Mouse (Mus musculus) liver, embryonic 11.5 days (tissue): ENCODE results near the gene Stat6. TPM values are rescaled to one million over a fixed set of nuclear protein-coding genes. Genes with fewer than 3 reads are reported as not detected.

Experiments used
- ATAC-seq: fragments of 200-750 bp; cut with Nextera tagmentation; replicated peaks from 2 replicates; pipeline ENCODE4 v1.8.0; 2017; ENCODE audit warnings: moderate number of reproducible peaks, mild to moderate bottlenecking, moderate TSS enrichment, moderate library complexity; ENCODE audit not compliant: low FRiP score
- DNase-seq: peaks from one replicate; pipeline ENCODE4 v3.0.0-alpha.2; 2017; ENCODE audit warnings: low spot score
- H3K27ac ChIP-seq: fragments of 300-500 bp; sonication (generic); 2 replicates; pipeline ENCODE4 v1.5.1; 2014; ENCODE audit warnings: mild to moderate bottlenecking, low read depth, low read length, control low read depth
- H3K27me3 ChIP-seq: fragments of 300-500 bp; sonication (generic); replicated peaks from 2 replicates; pipeline ENCODE4 v1.6.1; 2014; ENCODE audit warnings: low read length, mixed read lengths; ENCODE audit not compliant: control insufficient read depth, insufficient read depth
- H3K36me3 ChIP-seq: fragments of 300-500 bp; sonication (generic); 2 replicates; pipeline ENCODE4 v1.6.1; 2014; ENCODE audit warnings: mild to moderate bottlenecking, low read length, moderate library complexity, mixed read lengths; ENCODE audit not compliant: control insufficient read depth, insufficient read depth
- H3K4me1 ChIP-seq: fragments of 300-500 bp; sonication (generic); replicated peaks from 2 replicates; pipeline ENCODE4 v1.6.1; 2014; ENCODE audit warnings: low read length, mixed read lengths; ENCODE audit not compliant: control insufficient read depth, insufficient read depth
- H3K4me2 ChIP-seq: fragments of 300-500 bp; sonication (generic); 2 replicates; pipeline ENCODE4 v1.6.1; 2014; ENCODE audit warnings: mild to moderate bottlenecking, control low read depth, moderate library complexity
- H3K4me3 ChIP-seq: fragments of 300-500 bp; sonication (generic); 2 replicates; pipeline ENCODE4 v1.5.1; 2014; ENCODE audit warnings: low read depth, low read length, control low read depth
- H3K9ac ChIP-seq: fragments of 300-500 bp; sonication (generic); 2 replicates; pipeline ENCODE4 v1.6.1; 2014; ENCODE audit warnings: low read depth, low read length, control low read depth
- H3K9me3 ChIP-seq: fragments of 300-500 bp; sonication (generic); 2 replicates; pipeline ENCODE4 v1.6.1; 2016; ENCODE audit warnings: low read length, inconsistent platforms, mixed read lengths; ENCODE audit not compliant: control insufficient read depth
- WGBS: fragments of 180-500 bp; shearing (Covaris S2); extraction: QIAGEN DNeasy Blood & Tissue Kit; methylation state at CpG from one replicate; pipeline ENCODE4 v1.1.7; 2014; 5-methylcytosine and 5-hydroxymethylcytosine counted together
- polyA plus RNA-seq: library from polyadenylated mRNA; unstranded; fragments of >200 nt; fragmentation: Nextera tagmentation; extraction: Ambion mirVana; gene quantifications from 2 replicates; pipeline ENCODE4 v1.2.1, GENCODE M21; 2014

Gene Stat6
- polyA plus RNA-seq, 1 experiment from 2014 or later, result 28.7 TPM

GRCm38 (mm10) chr10:127676691-127677548 lies 34.1 kb downstream of the Stat6 start:
- H3K27ac ChIP-seq, result peak overlapping the region; percentile 66
- H3K36me3 ChIP-seq, result no peaks in the 10 kb centered on the region
- peak overlapping the region; percentile 76 for H3K9ac ChIP-seq
- DNase-seq (peak; percentile 93), ATAC-seq (peak; percentile 94)
- under 1% methylated on average over 67 of the region's 71 CpGs for WGBS
- H3K27me3 ChIP-seq, result no peaks in the 10 kb centered on the region
- peak overlapping the region; percentile 87 for H3K4me3 ChIP-seq
- peaks cover 3% of the 10 kb centered on the region; the same call in 1 of the 2 replicates for H3K4me1 ChIP-seq
- peak overlapping the region; percentile 98 for H3K4me2 ChIP-seq
- no peaks in the 10 kb centered on the region for H3K9me3 ChIP-seq

- Histone ChIP-seq H3K27ac (peak overlapping the region; percentile 66), H3K4me1 (peaks cover 3% of the 10 kb centered on the region; the same call in 1 of the 2 replicates), H3K4me2 (peak overlapping the region; percentile 98), H3K9ac (peak overlapping the region; percentile 76), H3K36me3 (no peaks in the 10 kb centered on the region), H3K4me3 (peak overlapping the region; percentile 87), H3K27me3 (no peaks in the 10 kb centered on the region), H3K9me3 (no peaks in the 10 kb centered on the region)
- ATAC-seq, result no peak; the same call in 1 of the 2 replicates
- DNase-seq, result no peak
- WGBS, result 10% methylated on average over 14 of the region's 14 CpGs
These were observed 35.0 kb downstream of the Stat6 start for GRCm38 (mm10) chr10:127677591-127678336.

GRCm38 (mm10) chr10:127679208-127679607 lies 36.4 kb downstream of the Stat6 start:
- Histone ChIP-seq H3K36me3 (no peaks in the 10 kb centered on the region), H3K27ac (no peak overlapping the region), H3K4me3 (no peak overlapping the region), H3K9me3 (no peaks in the 10 kb centered on the region), H3K27me3 (no peaks in the 10 kb centered on the region), H3K9ac (no peak overlapping the region), H3K4me2 (no peak overlapping the region), H3K4me1 (peaks cover 3% of the 10 kb centered on the region; the same call in 1 of the 2 replicates)
- ATAC-seq, result no peak
- no peak for DNase-seq
- WGBS, result 90% methylated on average over 1 of the region's 1 CpGs

GRCm38 (mm10) chr10:127679881-127680280 lies 37.1 kb downstream of the Stat6 start:
- Histone ChIP-seq H3K4me2 (no peak overlapping the region), H3K9ac (no peak overlapping the region), H3K4me1 (peaks cover 3% of the 10 kb centered on the region; the same call in 1 of the 2 replicates), H3K4me3 (no peak overlapping the region), H3K9me3 (no peaks in the 10 kb centered on the region), H3K27me3 (no peaks in the 10 kb centered on the region), H3K27ac (no peak overlapping the region), H3K36me3 (no peaks in the 10 kb centered on the region)
- ATAC-seq, result no peak
- WGBS, result 90% methylated on average over 3 of the region's 3 CpGs
- DNase-seq, result no peak

GRCm38 (mm10) chr10:127682886-127683285 lies 40.1 kb downstream of the Stat6 start:
- H3K9ac ChIP-seq, result no peak overlapping the region
- no peaks in the 10 kb centered on the region for H3K36me3 ChIP-seq
- H3K4me1 ChIP-seq, result no peaks in the 10 kb centered on the region; the same call in 1 of the 2 replicates
- ATAC-seq (no peak), DNase-seq (no peak)
- H3K9me3 ChIP-seq, result no peaks in the 10 kb centered on the region
- H3K4me2 ChIP-seq, result no peak overlapping the region
- no peaks in the 10 kb centered on the region for H3K27me3 ChIP-seq
- no peak overlapping the region for H3K4me3 ChIP-seq
- 86% methylated on average over 6 of the region's 6 CpGs for WGBS
- no peak overlapping the region for H3K27ac ChIP-seq

- WGBS, result 19% methylated on average over 1 of the region's 1 CpGs
- peaks cover 5% of the 10 kb centered on the region for H3K36me3 ChIP-seq
These were observed 48.3 kb downstream of the Stat6 start for GRCm38 (mm10) chr10:127691053-127691452.

GRCm38 (mm10) chr10:127694636-127695035 lies 51.9 kb downstream of the Stat6 start:
- H3K27me3 ChIP-seq, result no peaks in the 10 kb centered on the region
- H3K4me3 ChIP-seq, result no peak overlapping the region
- DNase-seq (no peak), ATAC-seq (no peak)
- H3K36me3 ChIP-seq, result peaks cover 10% of the 10 kb centered on the region
- no peaks in the 10 kb centered on the region for H3K4me1 ChIP-seq
- WGBS, result 49% methylated on average over 2 of the region's 2 CpGs
- H3K27ac ChIP-seq, result no peak overlapping the region
- no peaks in the 10 kb centered on the region for H3K9me3 ChIP-seq
- no peak overlapping the region for H3K4me2 ChIP-seq
- H3K9ac ChIP-seq, result no peak overlapping the region

More at GRCm38 (mm10) chr10:127691053-127691452, 48.3 kb downstream of the Stat6 start:
- Histone ChIP-seq H3K4me1 (no peaks in the 10 kb centered on the region), H3K9me3 (no peaks in the 10 kb centered on the region), H3K4me2 (no peak overlapping the region), H3K9ac (no peak overlapping the region), H3K27ac (no peak overlapping the region), H3K27me3 (no peaks in the 10 kb centered on the region), H3K4me3 (no peak overlapping the region)
- DNase-seq (no peak), ATAC-seq (no peak)

- H3K27me3 ChIP-seq, result no peaks in the 10 kb centered on the region
- H3K27ac ChIP-seq, result no peak overlapping the region
- WGBS, result 90% methylated on average over 7 of the region's 7 CpGs
- H3K36me3 ChIP-seq, result peaks cover 10% of the 10 kb centered on the region
- H3K4me3 ChIP-seq, result no peak overlapping the region
- H3K9ac ChIP-seq, result no peak overlapping the region
- no peaks in the 10 kb centered on the region for H3K4me1 ChIP-seq
- no peak for DNase-seq
- no peak for ATAC-seq
- H3K4me2 ChIP-seq, result no peak overlapping the region
- no peaks in the 10 kb centered on the region for H3K9me3 ChIP-seq
These were observed 53.0 kb downstream of the Stat6 start for GRCm38 (mm10) chr10:127695775-127696174.
